Mouse (Mus musculus) erythroblast, adult 5-6 weeks (primary cell): ENCODE measurements around the gene Lyz1. TPM values are rescaled to one million over a fixed set of nuclear protein-coding genes. Genes with fewer than 3 reads are reported as not detected.
"Not testable (repeated sequence)": the region's sequence is repeated elsewhere in the genome, so short reads cannot be mapped to it uniquely, and the experiment has no call there.

Experiments used
- ATAC-seq: replicated peaks from 2 replicates; pipeline ENCODE4 v1.8.0; 2016; ENCODE audit warnings: moderate number of reproducible peaks, mild to moderate bottlenecking, moderate TSS enrichment, inconsistent platforms; ENCODE audit not compliant: poor library complexity, low FRiP score, severe bottlenecking
- total RNA-seq, 2 experiments: library from RNA; stranded (forward) in 1 of 2; stranded (reverse) in 1 of 2; fragments of 150-400 nt in 1 of 2; fragments of 200-764, 138-1000 nt in 1 of 2; gene quantifications; 2 replicates each; pipeline versions ENCODE4 v1.2.3 to v1.2.4; 2015 to 2017; ENCODE audit warnings: low replicate concordance in 2 of 2

The Lyz1 gene
- total RNA-seq (2015; ENCODE audit: low replicate concordance) (2.7 and 4.0 TPM in 2 replicates), total RNA-seq (2017; ENCODE audit: low replicate concordance) (1.1 TPM in 1 of 2 replicates, not detected in the other)

- no peak for ATAC-seq
Measured at GRCm38 (mm10) chr10:117292671-117293070, at the start of gene Lyz1. Gene Lyz1 (minus strand): TSS chr10:117292868.

GRCm38 (mm10) chr10:117342406-117342805 is 49.7 kb upstream of the Lyz1 start:
- ATAC-seq, result no peak

GRCm38 (mm10) chr10:117341029-117341428 is 48.4 kb upstream of the Lyz1 start:
- no peak for ATAC-seq

DNA sequence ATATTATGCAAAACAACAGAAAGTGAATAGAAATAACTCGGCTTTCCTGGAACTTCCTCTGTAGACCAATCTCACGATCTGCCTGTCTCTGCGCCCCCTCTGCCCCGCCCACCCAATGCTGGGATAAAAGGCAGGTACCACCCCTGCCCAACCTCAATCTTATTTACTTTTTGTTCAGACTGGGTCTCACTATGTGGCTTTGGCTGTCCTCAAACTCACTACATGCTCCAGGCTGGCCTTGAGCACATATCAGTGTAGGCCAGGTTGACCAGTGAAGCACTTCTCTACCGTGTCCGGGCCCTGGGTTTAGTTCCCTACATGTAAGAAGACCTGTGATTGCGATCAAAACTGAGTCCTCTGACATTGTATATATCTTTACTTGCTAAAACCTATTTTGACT is 46.6 kb upstream of the Lyz1 start:
- ATAC-seq, result no peak

- no peak for ATAC-seq
Measured at GRCm38 (mm10) chr10:117337946-117338345, 45.3 kb upstream of the Lyz1 start.

DNA sequence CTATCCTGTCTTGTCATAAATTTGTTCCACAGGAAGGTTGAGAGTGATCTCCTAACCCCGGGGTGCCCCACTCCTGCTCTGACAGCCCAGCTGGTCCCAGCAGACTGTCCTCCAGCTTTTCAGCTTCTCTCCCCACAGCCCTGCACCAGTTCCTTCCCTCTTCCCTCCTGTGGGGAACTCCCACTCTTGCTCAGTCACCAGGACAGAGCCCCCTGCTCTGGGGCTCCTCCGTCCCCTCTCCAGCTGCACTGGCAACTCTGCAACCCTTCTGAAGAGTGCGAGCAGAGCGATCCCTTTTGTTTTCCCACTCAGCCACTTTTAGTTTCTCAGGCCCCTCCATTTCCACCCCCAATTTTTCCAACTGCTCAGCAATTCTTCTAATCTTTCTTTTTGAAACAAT is 43.0 kb upstream of the Lyz1 start:
- ATAC-seq, result no peak

GRCm38 (mm10) chr10:117330521-117330920 is 37.9 kb upstream of the Lyz1 start:
- ATAC-seq, result no peak

DNA sequence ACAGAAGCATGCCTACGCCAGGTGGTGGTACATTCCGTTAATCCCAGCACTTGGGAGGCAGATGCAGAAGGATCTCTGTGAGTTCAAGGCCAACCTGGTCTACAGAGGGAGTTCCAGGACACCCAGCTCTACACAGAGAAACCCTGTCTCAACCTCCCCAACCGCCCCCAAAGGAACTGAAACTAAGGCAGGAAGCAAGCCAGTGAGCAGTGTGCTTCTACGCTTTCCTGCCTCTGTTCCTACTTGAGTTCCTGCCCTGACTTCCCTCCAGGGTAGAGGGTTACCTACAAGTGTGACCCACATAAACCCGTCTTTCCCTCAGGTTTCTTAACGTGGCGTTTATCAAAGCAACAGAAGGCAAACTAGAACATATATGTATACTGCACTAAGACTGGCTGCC is 31.1 kb upstream of the Lyz1 start:
- ATAC-seq, result no peak

- no peak for ATAC-seq
Measured at GRCm38 (mm10) chr10:117322630-117323029, 30.0 kb upstream of the Lyz1 start.

GRCm38 (mm10) chr10:117320571-117320981 is 27.9 kb upstream of the Lyz1 start:
- ATAC-seq, result no peak

DNA sequence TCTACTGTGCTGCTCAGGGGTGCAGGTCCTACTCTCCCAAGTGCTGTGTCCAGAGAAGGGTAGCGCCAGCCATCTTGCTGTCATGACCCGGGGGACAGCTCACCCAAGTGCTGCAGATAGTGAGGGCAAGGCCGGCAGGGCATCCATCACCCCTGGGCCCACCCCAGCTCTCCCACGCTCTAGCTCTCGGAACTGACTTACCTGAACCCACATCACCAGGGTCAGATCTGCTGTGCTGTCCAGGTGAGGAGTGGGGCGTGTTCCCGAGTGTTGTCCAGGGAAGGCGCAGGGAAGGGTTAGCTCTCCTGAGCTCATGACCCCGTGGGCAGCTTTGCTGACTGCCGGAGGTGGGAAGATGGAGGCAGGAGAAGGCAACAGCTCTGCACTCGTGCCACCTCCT is 23.7 kb upstream of the Lyz1 start:
- ATAC-seq, result no peak

GRCm38 (mm10) chr10:117313133-117313532 is 20.5 kb upstream of the Lyz1 start:
- no peak for ATAC-seq

GRCm38 (mm10) chr10:117312168-117312567 is 19.5 kb upstream of the Lyz1 start:
- no peak for ATAC-seq

DNA sequence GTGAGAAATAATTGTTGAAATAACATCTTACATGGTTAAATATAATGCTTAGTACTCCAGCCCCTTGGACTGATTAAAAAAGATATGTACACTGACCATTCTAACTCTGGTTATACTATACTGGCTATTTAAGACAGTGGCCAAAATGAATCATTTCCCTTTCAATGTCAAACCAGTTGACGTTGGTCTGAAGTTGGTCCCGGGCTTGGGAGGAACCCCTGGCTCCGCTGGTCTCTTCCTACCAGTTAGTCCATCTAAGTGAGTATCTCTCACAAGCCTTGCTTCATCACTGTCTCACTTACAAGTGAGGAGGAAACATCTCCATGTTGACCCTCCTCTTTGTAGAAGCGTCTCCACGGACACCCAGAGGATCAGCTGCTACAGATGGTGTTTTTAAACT is 11.7 kb upstream of the Lyz1 start:
- no peak for ATAC-seq

DNA sequence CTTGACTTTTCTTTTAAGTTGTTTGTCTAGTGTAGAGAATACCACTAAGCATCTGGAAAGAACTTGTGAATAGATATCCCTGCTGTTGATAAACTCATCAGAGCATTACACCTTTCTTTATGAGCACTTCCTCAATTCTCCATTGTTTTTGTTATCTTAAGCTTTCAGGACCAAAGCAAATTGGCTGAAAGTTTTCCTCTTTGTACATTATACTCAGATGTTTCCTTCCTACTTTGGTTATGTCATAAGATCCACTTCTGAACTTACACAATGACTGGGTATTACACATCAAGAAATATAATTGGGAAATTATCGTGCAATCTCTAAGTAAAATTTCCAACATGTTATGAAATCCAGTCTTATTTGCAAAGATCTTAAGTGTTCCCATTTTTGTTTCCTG is 9.0 kb upstream of the Lyz1 start:
- ATAC-seq, result no peak

GRCm38 (mm10) chr10:117299901-117300520 is 7.3 kb upstream of the Lyz1 start:
- ATAC-seq, result no peak

- ATAC-seq, result no peak
Measured at GRCm38 (mm10) chr10:117299106-117299505, 6.4 kb upstream of the Lyz1 start.

GRCm38 (mm10) chr10:117298336-117298735 is 5.7 kb upstream of the Lyz1 start:
- no peak for ATAC-seq

- ATAC-seq, result not testable (repeated sequence)
Measured at GRCm38 (mm10) chr10:117290936-117291335, 1.7 kb downstream of the Lyz1 start.

- no peak for ATAC-seq
Measured at GRCm38 (mm10) chr10:117290046-117290870, 2.4 kb downstream of the Lyz1 start.

GRCm38 (mm10) chr10:117289034-117289505 is 3.6 kb downstream of the Lyz1 start:
- ATAC-seq, result not testable (repeated sequence)
